Mouse (Mus musculus): Measurements from ENCODE around the gene Crlf1. TPM values are rescaled to one million over a fixed set of nuclear protein-coding genes. Genes with fewer than 3 reads are reported as not detected.

Crlf1 gene
- total RNA-seq, 2 experiments from 2014 or later, result 0.20 to 0.62 TPM

- no peak for DNase-seq
Measured at GRCm38 (mm10) chr8:70469295-70469916, 23.6 kb upstream of the Crlf1 start.

GRCm38 (mm10) chr8:70469938-70470337 is 23.0 kb upstream of the Crlf1 start:
- no peak for DNase-seq

- no peak for DNase-seq
Measured at GRCm38 (mm10) chr8:70471856-70472255, 21.1 kb upstream of the Crlf1 start.

GRCm38 (mm10) chr8:70476333-70477268 is 16.4 kb upstream of the Crlf1 start, which contains the start of gene Klhl26:
Gene Klhl26 (minus strand): TSS chr8:70476968.
- peak; percentile 96 to 98 for DNase-seq

- no peak for DNase-seq
Measured at GRCm38 (mm10) chr8:70477269-70477982, 15.5 kb upstream of the Crlf1 start.

GRCm38 (mm10) chr8:70481908-70482307 is 11.1 kb upstream of the Crlf1 start:
- no peak for DNase-seq

GRCm38 (mm10) chr8:70482943-70483342 is 10.0 kb upstream of the Crlf1 start:
- DNase-seq, result no peak

- no peak for DNase-seq
Measured at GRCm38 (mm10) chr8:70486191-70486681, 6.7 kb upstream of the Crlf1 start.

GRCm38 (mm10) chr8:70486941-70487520 is 5.9 kb upstream of the Crlf1 start, which contains the start of gene Tmem59l:
Gene Tmem59l (minus strand): TSS chr8:70487358.
- DNase-seq, result no peak

- DNase-seq, result peak in 1 of 2 experiments; percentile 37
Measured at GRCm38 (mm10) chr8:70487993-70488796, 4.8 kb upstream of the Crlf1 start.

- DNase-seq, result peak in 1 of 2 experiments; percentile 13
Measured at GRCm38 (mm10) chr8:70488931-70489470, 4.0 kb upstream of the Crlf1 start.

GRCm38 (mm10) chr8:70489576-70489975 is 3.4 kb upstream of the Crlf1 start:
- DNase-seq, result peak in 1 of 2 experiments; percentile 13

GRCm38 (mm10) chr8:70490061-70490879 is 2.7 kb upstream of the Crlf1 start:
- peak in 1 of 2 experiments; percentile 10 for DNase-seq

- no peak for DNase-seq
Measured at GRCm38 (mm10) chr8:70490880-70491495, 2.0 kb upstream of the Crlf1 start.

GRCm38 (mm10) chr8:70493692-70494415 is 896 bp downstream of the Crlf1 start:
- DNase-seq, result no peak

GRCm38 (mm10) chr8:70494416-70494945 is 1.5 kb downstream of the Crlf1 start:
- DNase-seq, result peak in 1 of 2 experiments; percentile 14

GRCm38 (mm10) chr8:70495001-70495770 is 2.2 kb downstream of the Crlf1 start:
- DNase-seq, result no peak

GRCm38 (mm10) chr8:70495771-70496062 is 2.8 kb downstream of the Crlf1 start:
- DNase-seq, result no peak
